Mouse (Mus musculus) hindlimb bud, embryonic 11.5 days (tissue): Measurements from ENCODE around the gene Rogdi.
A peak's percentile ranks its signal among the peaks of the same experiment; 100 is the strongest.

Source experiments
- DNase-seq: peaks from one replicate; pipeline ENCODE4 v3.0.0-alpha.2; 2012; ENCODE audit warnings: low read depth, low spot score; ENCODE audit errors: extremely low spot score

The Rogdi gene

DNA sequence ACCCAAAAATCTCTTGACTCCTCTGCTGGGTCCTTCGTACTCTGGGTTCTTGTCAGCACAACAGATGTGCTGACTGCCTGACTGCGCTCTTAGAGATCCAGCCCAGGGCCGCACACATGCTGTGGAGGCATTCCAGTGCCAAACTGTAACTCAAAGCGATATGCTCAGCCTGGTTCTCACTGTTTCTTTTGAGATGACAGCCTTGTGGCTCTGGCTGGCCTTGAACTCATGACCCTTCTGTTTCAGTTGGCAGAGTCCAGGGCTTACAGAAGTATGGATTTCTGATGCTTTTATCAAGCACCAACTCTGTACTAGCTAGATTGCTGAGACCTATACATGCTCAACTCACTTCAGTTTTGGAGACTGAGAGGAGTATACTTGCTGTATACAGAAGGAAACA, 20.1 kb downstream of the Rogdi start:
- no peak for DNase-seq

DNA sequence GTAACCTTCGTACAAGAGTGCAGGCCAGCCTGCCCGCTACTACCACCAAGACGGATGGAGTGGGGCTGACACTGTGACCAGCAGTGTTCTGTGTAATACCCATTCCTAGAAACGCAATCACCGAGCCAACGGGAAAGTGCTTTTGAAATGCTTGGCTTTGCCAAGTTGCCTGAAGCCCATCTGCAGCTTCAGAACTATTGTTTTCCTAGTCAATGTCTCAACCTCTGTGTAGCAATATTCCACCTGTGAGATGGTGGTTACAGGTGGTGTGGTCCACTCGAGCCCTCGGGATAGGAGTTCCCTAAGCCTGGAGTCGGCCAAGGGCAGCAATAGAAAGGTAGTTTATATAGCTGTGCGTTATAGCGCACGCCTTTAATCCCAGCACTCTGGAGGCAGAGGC, 28.6 kb downstream of the Rogdi start:
- DNase-seq: no peak

- DNase-seq: no peak
These were observed 33.5 kb downstream of the Rogdi start for GRCm38 (mm10) chr16:4979755-4980380.

GRCm38 (mm10) chr16:4978275-4979051, 34.9 kb downstream of the Rogdi start:
- no peak for DNase-seq

- no peak for DNase-seq
These were observed 37.2 kb downstream of the Rogdi start for GRCm38 (mm10) chr16:4976180-4976579.

- no peak for DNase-seq
These were observed 38.8 kb downstream of the Rogdi start for GRCm38 (mm10) chr16:4974521-4974920.

DNA sequence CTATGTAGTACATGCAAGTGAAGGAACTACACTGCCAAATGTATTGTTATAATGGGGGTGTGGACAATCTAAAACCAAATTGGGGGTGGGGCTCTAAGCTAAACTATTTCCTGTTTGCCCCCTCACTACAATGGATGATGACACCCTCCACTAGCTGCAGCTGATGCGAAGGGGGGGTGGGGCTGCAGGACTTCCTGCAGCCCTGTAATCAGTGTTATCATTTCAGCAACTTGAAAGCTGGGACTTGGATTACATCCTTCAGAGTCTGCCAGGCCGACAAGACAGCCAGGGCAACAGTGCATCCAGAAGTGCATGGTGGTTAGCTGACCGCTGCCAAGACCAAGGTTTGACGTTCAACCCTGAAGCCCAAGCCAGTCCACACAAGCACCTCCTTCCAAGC, 41.7 kb downstream of the Rogdi start:
- DNase-seq: no peak

GRCm38 (mm10) chr16:4969055-4969843, 44.1 kb downstream of the Rogdi start:
- no peak for DNase-seq

DNA sequence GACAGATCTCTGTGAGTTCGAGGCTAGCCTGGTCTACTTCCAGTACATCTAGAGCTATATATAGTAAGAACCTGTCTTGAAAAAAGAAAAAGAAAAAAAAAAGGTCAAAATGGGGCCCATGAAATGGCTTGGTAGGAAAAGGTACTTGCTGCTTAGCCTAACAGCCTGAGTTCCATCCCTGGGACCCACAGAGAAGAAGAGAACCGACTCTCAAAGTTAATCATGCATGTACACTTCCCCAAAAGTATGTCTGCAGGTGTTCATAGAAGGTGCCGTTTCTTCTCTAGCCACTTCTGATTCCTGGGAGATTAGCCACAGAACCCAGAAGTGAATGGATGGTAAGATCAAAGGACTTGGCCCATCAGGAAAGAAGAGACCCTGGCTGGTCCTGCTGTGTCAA, 44.9 kb downstream of the Rogdi start:
- no peak for DNase-seq

DNA sequence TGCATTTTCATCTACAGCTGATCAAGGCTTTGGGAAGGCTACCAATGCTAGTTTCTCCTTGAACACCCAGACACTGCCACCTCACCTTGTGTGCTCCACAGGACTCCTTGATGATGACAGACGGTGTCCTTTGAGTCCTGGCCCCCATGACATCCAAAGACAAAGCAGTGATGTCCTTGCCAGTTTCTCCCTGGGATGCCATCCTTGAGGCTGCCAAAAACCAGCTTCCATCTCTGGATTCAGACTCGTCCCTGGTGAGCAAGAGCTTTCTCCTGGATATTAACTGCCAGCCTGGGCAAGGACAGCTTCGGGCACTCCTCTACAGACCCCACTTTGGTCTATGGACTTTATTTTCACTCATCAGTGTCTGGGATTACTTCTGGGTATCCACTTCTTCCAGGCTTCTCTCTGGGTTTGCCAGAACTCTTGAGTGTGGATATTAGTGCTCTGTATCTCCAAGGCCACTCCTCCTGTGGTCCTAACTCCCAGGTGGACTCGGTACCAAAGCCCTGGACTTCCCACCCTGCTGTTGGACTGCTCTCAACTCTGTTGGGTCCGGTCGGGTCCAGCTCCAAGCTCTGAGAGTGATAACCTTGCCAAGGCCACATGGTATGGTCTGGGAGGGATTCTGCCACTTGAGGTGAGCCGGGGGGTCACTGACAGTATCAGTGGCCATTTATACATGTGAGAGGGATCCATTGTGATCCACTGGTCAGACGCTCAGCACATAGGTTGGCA, 47.8 kb downstream of the Rogdi start:
- no peak for DNase-seq

DNA sequence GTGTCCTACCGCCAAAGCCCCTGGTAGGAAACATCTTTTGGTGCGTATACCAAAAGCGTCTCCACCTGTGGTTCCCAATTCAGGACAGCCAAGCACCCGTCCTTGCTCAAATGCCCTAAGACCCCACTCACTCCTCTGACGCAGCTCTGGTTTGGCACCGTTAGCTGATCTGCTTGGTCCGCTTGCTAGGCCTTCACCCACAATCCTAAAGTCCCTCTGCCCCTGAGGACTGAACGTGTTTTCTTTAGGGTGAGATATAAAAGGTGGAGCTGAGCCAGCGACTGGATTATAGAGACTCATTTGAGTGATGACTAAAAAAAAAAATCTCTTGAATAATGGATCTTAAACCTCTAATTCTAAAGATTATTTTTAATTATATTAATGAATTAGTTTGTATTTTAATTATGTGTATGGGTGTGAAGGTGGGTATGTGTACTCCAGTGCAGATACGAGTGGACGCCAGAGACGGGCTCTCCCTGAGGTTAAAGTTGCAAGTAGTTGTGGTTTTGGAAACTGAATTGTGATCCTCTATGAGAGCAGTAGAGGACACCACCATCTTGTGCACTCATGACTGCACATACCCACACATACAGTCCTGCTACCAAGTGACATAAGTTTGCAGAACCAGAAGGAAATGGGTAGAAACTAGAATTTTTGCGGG, 48.5 kb downstream of the Rogdi start:
- DNase-seq: no peak

- peak; percentile 50 for DNase-seq
These were observed 49.3 kb downstream of the Rogdi start, which contains the start of gene Anks3 for GRCm38 (mm10) chr16:4963797-4964709. Gene Anks3, minus strand, starts transcription at chr16:4964205.

- no peak for DNase-seq
These were observed 50.0 kb downstream of the Rogdi start for GRCm38 (mm10) chr16:4963346-4963745.

DNA sequence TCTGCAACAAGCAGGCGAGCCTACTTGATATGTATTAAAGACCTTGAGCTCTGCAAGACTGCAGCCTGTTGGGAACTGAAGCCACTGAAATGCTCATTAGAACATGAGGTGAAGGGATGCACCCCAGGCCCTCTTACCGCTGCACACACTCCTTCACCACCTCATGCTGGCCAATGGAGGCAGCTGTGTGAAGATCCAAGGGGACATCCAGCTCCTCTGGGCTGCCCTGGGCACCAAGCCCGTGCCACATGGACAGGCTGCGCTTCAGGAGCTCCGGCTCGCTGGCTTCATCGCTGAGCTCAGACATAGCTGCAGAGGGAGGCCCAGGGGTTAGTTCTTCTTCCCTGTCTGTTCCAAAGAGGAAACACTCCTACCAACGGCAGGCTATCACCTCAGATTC, 53.1 kb downstream of the Rogdi start:
- no peak for DNase-seq
